Mouse (Mus musculus): Measurements from ENCODE around the gene Cyp2d34. TPM values are rescaled to one million over a fixed set of nuclear protein-coding genes. Genes with fewer than 3 reads are reported as not detected.

The Cyp2d34 gene
- polyA plus RNA-seq (2016; fragmentation: Nextera tagmentation; extraction: Ambion mirVana): not detected in 2 replicates

DNA sequence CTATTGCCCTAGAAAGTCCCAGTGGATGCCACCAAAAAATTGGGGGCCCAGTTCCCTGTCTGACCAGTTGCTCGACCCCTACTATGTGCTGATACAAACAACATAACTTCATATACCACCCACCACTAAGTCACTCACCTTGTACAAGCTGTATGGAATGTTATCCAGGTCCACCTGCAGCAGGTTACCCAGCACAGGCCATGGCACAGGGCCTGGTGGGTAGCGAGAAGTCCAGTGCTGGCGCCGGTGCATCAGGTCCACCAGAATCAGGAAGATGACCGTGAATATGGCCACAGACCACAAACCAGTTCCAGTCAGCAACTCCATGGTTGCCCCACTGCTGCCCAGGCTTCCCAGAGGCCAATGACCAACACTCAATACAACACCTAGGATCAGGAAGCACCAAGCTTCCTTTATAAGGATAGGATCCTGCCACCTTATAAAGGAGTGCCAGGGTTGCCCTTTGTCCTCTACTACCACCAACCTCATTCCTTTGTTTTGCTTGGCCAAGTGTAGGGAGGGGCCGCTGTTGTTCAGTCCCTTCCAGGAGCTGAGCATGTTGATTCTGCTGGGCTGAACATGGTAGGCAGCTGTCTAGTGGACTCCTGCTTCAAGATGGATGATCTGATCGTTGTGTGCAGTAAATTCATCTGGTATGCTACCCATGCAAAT, at the start of gene Cyp2d34:
Gene Cyp2d34 (minus strand): TSS at position 416 of the 672 bp plus-strand sequence.
- Histone ChIP-seq H3K4me3 (no peak within 1 kb of the TSS), H3K27ac (no peak within 1 kb of the TSS), H3K36me3 (no peaks in the 10 kb centered on the region), H3K9me3 (0 out of 2 replicates have a peak, but pooled peaks cover 8% of the 10 kb centered on the region), H3K27me3 (ENCODE audit: insufficient read depth, poor library complexity, severe bottlenecking) (no peaks in the 10 kb centered on the region), H3K4me1 (replicated peaks) (no peaks in the 10 kb centered on the region)
- DNase-seq (ENCODE audit: low spot score): no peak
- WGBS: 87% methylated on average over 7 of the region's 7 CpGs

DNA sequence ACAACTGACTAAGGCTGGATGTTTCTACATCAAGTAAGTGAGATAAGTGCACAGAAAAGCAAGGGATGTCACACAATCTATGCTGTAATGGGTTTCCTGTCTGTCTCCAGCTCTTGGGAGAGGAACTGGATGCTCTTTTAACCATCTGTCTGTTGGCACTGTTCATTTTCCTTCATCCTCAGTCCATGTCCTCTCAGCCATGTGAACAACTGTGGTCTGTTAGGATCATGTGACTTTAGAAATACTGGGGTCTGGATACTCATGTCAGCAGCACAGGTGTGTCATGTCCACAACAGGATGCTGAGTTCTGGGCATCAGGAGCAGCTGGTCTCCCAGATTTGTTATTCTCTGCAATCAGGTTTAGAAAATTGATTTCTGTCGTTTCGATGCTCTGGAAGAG, 35.6 kb upstream of the Cyp2d34 start:
- 84% methylated on average over 2 of the region's 2 CpGs for WGBS
- H3K9me3 ChIP-seq: no peaks in the 10 kb centered on the region
- H3K4me1 ChIP-seq (replicated peaks): no peaks in the 10 kb centered on the region
- H3K27me3 ChIP-seq (ENCODE audit: insufficient read depth, poor library complexity, severe bottlenecking): no peaks in the 10 kb centered on the region
- DNase-seq (ENCODE audit: low spot score): no peak
- no peak overlapping the region for H3K4me3 ChIP-seq
- no peaks in the 10 kb centered on the region for H3K36me3 ChIP-seq
- H3K27ac ChIP-seq: no peak overlapping the region

DNA sequence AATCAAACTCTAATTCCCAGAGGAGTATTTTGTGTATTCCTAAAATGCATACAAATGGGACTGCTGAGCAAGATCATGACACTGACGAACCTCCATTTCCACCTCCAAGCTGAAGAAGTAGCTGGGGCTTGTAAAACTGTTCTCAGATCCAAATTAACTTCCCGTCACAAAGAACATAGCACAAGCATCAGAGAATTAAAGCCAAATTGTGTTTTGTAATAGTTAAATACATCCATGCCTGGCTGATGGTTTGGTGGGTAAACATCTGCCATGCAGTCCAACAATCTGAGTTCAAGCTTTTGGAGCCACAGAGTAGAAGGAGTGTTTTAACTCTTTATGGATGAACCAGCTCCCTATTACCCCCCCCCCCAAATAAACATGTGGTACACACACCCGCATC, 23.6 kb upstream of the Cyp2d34 start:
- WGBS: 79% methylated on average over 3 of the region's 3 CpGs
- no peaks in the 10 kb centered on the region for H3K9me3 ChIP-seq
- no peaks in the 10 kb centered on the region for H3K27me3 ChIP-seq (ENCODE audit: insufficient read depth, poor library complexity, severe bottlenecking)
- no peak overlapping the region for H3K27ac ChIP-seq
- no peak for DNase-seq (ENCODE audit: low spot score)
- no peaks in the 10 kb centered on the region for H3K4me1 ChIP-seq (replicated peaks)
- no peaks in the 10 kb centered on the region for H3K36me3 ChIP-seq
- H3K4me3 ChIP-seq: no peak overlapping the region

DNA sequence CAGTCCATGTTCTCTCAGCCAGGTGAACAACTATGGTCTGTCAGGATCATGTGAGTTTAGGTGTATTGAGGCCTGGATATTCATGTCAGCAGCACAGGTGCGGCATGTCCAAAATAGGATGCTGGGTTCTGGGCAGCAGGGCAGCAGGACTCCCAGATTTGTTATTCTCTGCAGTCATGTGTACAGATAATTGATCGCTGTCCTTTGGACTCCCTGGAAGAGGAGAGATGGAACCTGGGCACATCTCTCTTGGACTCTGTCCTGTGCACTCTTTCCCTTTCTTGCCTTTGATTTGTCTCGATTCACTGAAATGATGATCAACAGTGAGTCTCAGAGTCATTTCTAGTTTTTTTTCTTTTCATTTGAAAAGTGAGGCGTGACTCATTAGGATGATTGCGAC, 23.0 kb upstream of the Cyp2d34 start:
- Histone ChIP-seq H3K36me3 (no peaks in the 10 kb centered on the region), H3K9me3 (no peaks in the 10 kb centered on the region), H3K4me1 (replicated peaks) (no peaks in the 10 kb centered on the region), H3K27ac (no peak overlapping the region), H3K27me3 (ENCODE audit: insufficient read depth, poor library complexity, severe bottlenecking) (no peaks in the 10 kb centered on the region), H3K4me3 (no peak overlapping the region)
- no peak for DNase-seq (ENCODE audit: low spot score)
- 93% methylated on average over 5 of the region's 5 CpGs for whole genome bisulfite sequencing

DNA sequence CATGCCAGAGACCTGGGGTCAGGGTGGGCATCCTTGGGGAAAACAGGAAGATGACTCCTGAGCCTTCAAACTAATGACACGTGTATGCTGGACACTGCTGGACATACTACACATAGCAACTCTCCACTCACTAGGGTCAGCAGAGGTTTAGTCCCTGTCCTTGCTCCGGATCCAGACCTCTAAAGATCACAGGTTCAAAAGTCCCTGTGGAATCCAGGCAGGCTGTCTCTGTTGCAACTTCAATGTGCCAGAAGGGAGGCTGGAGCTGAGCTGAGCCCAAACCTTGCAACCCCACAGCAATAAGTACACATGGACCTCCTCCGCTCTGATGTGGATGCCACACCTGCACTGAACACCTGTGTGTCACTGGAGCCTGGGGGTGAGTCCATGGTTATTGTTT, 22.0 kb upstream of the Cyp2d34 start:
- no peak for DNase-seq (ENCODE audit: low spot score)
- H3K9me3 ChIP-seq: no peaks in the 10 kb centered on the region
- WGBS: 81% methylated on average over 3 of the region's 3 CpGs
- H3K27me3 ChIP-seq (ENCODE audit: insufficient read depth, poor library complexity, severe bottlenecking): no peaks in the 10 kb centered on the region
- H3K27ac ChIP-seq: no peak overlapping the region
- H3K4me3 ChIP-seq: no peak overlapping the region
- H3K4me1 ChIP-seq (replicated peaks): no peaks in the 10 kb centered on the region
- no peaks in the 10 kb centered on the region for H3K36me3 ChIP-seq

DNA sequence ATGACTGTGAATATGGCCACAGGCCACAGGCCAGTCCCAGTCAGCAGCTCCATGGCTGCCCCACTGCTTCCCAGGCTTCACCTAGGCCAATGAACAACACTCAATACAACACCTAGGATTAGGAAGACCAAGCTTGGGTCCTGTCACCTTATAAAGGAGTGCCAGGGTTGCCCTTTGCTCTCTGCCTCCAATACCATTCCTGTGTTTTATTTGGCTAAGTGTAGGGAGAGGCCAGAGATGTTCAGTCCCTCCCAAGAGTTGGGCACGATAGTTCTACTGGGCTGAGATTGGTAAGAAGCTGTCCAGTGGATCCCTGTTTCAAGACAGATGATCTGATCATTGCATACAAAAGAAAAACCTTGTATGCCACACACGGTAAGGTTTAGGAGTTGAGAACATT, 21.2 kb upstream of the Cyp2d34 start:
- H3K27ac ChIP-seq: no peak overlapping the region
- no peak overlapping the region for H3K4me3 ChIP-seq
- no peaks in the 10 kb centered on the region for H3K27me3 ChIP-seq (ENCODE audit: insufficient read depth, poor library complexity, severe bottlenecking)
- no peaks in the 10 kb centered on the region for H3K36me3 ChIP-seq
- H3K4me1 ChIP-seq (replicated peaks): peaks cover 1% of the 10 kb centered on the region
- no peaks in the 10 kb centered on the region for H3K9me3 ChIP-seq
- no peak for DNase-seq (ENCODE audit: low spot score)
- WGBS: 79% methylated on average over 2 of the region's 2 CpGs

DNA sequence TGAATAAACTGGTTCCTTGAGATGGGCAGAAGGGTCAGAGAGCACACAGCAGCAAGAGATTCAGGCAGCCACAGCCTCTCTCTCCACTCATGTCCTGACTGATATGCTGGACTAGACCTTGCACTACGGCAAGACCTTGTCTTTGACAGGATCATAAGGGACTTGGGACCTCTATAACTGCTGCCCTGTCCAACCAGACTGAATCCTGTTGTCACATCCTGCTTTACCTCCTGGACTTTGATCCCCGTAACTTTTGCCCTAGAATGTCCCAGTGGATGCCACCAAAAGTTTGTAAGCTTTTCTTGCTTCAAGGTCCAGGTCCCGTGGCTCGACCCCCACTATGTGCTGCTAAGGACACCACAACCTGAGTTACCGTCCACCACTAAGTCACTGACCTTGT, 20.6 kb upstream of the Cyp2d34 start:
- H3K27ac ChIP-seq: no peak overlapping the region
- H3K4me3 ChIP-seq: no peak overlapping the region
- DNase-seq (ENCODE audit: low spot score): no peak
- no peaks in the 10 kb centered on the region for H3K9me3 ChIP-seq
- WGBS: 86% methylated on average over 5 of the region's 5 CpGs
- H3K27me3 ChIP-seq (ENCODE audit: insufficient read depth, poor library complexity, severe bottlenecking): no peaks in the 10 kb centered on the region
- H3K36me3 ChIP-seq: no peaks in the 10 kb centered on the region
- H3K4me1 ChIP-seq (replicated peaks): peaks cover 5% of the 10 kb centered on the region

DNA sequence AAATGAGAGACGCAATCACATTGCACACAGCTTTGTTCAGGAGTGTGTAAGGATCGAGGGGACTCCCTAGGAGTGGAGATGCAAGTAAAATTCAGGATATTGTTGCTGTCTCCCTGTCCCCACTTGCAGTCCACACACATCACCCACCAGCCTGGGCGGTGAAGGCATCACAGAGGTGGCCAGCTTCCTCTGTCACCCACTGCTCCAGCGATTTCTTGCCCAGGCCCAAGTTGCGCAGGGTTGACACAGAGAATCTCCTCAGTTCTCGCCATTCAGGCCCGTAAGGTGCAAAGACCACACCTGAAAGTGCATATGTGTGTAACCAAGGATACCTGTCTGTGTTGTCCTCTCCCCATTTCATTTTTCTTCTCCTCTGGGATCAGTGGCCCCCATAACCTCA, 19.5 kb upstream of the Cyp2d34 start:
- Histone ChIP-seq H3K27me3 (ENCODE audit: insufficient read depth, poor library complexity, severe bottlenecking) (no peaks in the 10 kb centered on the region), H3K27ac (no peak overlapping the region), H3K4me1 (replicated peaks) (peaks cover 5% of the 10 kb centered on the region), H3K36me3 (no peaks in the 10 kb centered on the region), H3K9me3 (no peaks in the 10 kb centered on the region), H3K4me3 (no peak overlapping the region)
- 93% methylated on average over 7 of the region's 7 CpGs for WGBS
- no peak for DNase-seq (ENCODE audit: low spot score)

DNA sequence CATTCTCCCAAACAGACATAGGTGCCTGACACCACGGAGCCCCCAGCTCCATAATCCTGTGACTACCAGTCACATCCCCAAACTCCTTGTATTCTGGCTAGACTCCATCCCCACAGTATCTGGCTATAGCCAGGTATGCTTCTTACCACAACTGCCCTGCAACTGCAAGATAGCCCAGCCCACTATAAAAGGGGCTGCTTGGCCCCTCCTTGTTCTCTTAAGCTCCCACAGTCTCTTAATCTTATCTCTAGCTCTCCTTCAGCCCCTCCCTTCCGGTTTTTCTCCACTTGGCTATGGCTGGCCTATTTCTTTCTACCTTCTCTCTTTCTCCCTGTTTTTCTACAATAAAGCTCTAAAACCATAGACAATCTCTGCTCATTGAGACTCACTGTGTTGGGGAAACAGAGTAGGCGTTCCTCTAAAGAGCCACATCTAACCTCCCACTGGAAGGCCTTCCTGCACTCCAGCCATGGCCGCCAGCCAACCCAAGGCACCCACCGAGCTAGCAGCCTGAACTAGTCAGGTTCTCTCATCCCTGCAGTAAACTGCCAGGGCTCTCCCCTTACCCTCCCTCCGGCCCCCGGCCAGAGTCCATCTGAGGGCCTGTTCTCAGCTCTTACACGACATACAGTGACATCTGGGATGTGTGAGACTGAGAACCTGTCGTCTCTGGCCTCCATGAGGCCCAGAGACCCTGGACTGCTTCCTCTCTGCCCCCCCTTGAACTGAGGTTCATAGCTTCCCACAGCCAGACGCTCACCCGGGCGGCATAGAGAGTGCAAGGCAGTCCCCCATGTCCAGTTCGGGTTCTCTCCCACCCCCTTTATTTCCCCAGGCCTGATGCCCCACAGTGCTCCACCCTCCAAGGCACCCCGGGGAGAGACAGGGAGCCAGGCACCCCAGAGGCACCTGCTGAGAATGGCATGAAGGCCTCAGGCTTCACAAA, 16.7 kb upstream of the Cyp2d34 start:
- no peak for DNase-seq (ENCODE audit: low spot score)
- peaks cover 5% of the 10 kb centered on the region for H3K4me1 ChIP-seq (replicated peaks)
- 84% methylated on average over 14 of the region's 14 CpGs for WGBS
- H3K36me3 ChIP-seq: no peaks in the 10 kb centered on the region
- H3K27me3 ChIP-seq (ENCODE audit: insufficient read depth, poor library complexity, severe bottlenecking): no peaks in the 10 kb centered on the region
- no peak overlapping the region for H3K4me3 ChIP-seq
- no peak overlapping the region for H3K27ac ChIP-seq
- no peaks in the 10 kb centered on the region for H3K9me3 ChIP-seq

DNA sequence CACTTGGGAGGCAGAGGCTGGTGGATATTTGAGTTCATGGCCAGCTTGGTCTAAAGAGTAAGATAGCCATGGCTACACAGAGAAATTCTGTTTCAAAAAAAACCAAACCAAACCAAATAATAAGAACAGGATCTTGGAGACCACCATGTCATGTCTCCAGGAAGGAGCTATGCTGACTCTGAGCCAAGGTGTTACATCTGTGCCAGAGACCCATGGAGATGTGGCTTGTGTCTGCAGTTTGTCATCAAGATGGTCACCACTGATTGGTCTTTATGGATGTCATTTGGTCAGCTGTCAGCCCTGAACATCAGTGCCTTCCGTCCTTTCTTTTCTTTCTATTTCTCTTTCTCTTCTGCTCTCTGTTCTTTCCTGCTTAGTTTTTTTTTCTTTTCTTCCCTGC, 14.2 kb upstream of the Cyp2d34 start:
- 81% methylated on average over 1 of the region's 1 CpGs for WGBS
- no peaks in the 10 kb centered on the region for H3K36me3 ChIP-seq
- no peak overlapping the region for H3K4me3 ChIP-seq
- no peaks in the 10 kb centered on the region for H3K27me3 ChIP-seq (ENCODE audit: insufficient read depth, poor library complexity, severe bottlenecking)
- H3K9me3 ChIP-seq: no peaks in the 10 kb centered on the region
- no peak overlapping the region for H3K27ac ChIP-seq
- H3K4me1 ChIP-seq (replicated peaks): peaks cover 5% of the 10 kb centered on the region
- DNase-seq (ENCODE audit: low spot score): no peak

DNA sequence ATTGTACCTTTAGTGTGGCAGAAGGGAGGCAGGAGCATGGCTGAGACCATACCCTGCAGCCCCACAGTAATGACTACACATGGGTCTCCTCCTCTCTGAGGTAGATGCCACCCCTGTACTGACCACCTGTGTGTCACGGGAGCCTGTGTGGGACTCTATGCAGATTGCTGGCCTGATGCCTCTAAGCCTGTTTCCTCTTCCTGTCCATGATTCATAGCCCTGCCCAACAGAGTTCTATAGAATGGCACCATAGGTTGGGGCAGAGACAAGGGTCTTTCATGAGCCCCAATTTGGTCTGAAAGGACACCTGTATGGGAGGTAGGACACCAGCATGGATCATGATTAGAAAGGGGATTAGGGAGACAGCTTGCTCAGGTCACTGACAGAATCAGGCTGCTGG, 1.2 kb upstream of the Cyp2d34 start:
- 96% methylated on average over 1 of the region's 1 CpGs for WGBS

DNA sequence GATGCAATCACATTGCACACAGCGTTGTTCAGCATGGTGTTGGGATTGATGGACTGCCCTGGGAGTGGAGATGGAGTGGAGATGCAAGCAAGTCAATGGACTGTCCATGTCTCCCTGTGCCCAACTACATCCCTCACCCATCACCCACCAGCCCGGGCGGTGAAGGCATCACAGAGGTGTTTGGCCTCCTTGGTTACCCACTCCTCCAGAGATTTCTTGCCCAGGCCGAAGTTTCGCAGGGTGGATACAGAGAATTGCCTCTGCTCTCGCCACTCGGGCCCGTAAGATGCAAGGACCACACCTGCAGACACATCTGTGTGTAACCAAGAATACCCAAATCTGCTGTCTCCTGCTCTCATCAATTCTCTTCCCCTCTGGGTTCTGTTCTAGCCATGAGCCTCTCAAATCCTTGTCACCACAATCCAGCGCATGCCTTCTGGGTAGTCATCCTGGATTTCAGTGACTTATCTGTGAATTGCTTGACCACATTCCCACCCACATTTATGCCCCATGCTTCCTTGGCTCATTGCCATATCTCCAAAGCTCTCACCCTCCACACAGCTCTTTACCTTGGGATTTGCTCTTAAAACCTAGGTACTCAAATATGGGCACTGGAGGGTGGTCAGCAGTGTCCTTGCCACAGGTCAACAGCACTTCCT, 2.3 kb downstream of the Cyp2d34 start:
- Histone ChIP-seq H3K27me3 (ENCODE audit: insufficient read depth, poor library complexity, severe bottlenecking) (no peaks in the 10 kb centered on the region), H3K27ac (no peak overlapping the region), H3K36me3 (no peaks in the 10 kb centered on the region), H3K4me3 (no peak overlapping the region), H3K4me1 (replicated peaks) (no peaks in the 10 kb centered on the region), H3K9me3 (0 out of 2 replicates have a peak, but pooled peaks cover 8% of the 10 kb centered on the region)
- DNase-seq (ENCODE audit: low spot score): no peak
- 91% methylated on average over 9 of the region's 9 CpGs for WGBS

More for the DNA sequence above, 1.2 kb upstream of the Cyp2d34 start:
- Histone ChIP-seq H3K36me3 (no peaks in the 10 kb centered on the region), H3K9me3 (0 out of 2 replicates have a peak, but pooled peaks cover 5% of the 10 kb centered on the region), H3K27me3 (ENCODE audit: insufficient read depth, poor library complexity, severe bottlenecking) (no peaks in the 10 kb centered on the region), H3K4me1 (replicated peaks) (no peaks in the 10 kb centered on the region), H3K4me3 (no peak overlapping the region), H3K27ac (no peak overlapping the region)
- no peak for DNase-seq (ENCODE audit: low spot score)

DNA sequence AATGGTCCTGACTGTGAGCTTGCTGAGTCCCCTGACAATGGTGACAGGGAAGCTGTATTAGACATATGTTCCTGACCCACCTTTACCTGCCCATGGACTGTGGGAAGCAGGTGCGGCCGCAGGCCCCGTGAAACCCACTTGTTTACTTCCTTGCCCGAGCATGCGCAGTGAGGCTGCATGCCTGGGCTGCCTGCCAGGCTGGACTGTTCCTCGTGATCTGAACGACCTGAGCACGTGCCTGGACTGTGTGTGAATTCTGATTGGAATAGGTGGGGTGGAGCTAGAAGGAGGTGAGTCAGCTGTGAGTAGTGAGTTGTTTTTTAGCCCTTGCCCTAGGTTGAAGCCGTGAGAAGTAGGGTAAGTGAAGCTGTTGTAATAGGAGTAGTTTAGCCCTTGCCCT, 38.1 kb downstream of the Cyp2d34 start:
- H3K27me3 ChIP-seq (ENCODE audit: insufficient read depth, poor library complexity, severe bottlenecking): no peaks in the 10 kb centered on the region
- H3K4me1 ChIP-seq (replicated peaks): no peaks in the 10 kb centered on the region
- no peak for DNase-seq (ENCODE audit: low spot score)
- H3K27ac ChIP-seq: no peak overlapping the region
- H3K36me3 ChIP-seq: no peaks in the 10 kb centered on the region
- no peak overlapping the region for H3K4me3 ChIP-seq
- no peaks in the 10 kb centered on the region for H3K9me3 ChIP-seq
- 90% methylated on average over 9 of the region's 9 CpGs for WGBS

Data from hindbrain, embryonic 10.5 days (tissue).